Mouse (Mus musculus) urinary bladder, postnatal 4 days (tissue): ENCODE measurements at regions not wholly inside any gene's neighbourhood (a gene's known extent, or its start where the extent isn't known, plus 50 kb on each side); places are given as distances from the start of the nearest gene placed in this dataset.

Source experiments
- DNase-seq, 2 experiments: peaks; one replicate each; pipeline ENCODE4 v3.0.0; 2021 to 2022; ENCODE audit warnings: low spot score in 2 of 2

DNA sequence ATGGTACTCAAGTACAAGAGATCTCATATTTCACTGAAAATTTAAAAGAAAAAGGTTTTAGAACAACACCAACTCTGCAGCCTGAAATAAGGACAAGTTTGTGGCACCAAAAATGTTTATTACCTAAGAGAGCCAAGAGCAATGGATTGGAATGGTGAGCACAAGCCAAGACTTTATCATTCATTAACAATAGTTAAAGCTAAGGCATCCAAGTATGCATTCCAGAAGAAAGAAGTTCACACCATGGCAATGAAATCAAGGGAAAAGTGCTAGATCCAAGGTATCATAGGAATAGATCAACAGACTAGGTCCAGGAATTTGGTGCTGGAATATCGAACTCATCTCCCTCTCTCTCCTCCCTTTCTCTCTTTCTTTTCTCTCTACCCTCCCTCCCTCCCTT is 63.8 kb upstream of the P3h2 start:
- no peak for DNase-seq

DNA sequence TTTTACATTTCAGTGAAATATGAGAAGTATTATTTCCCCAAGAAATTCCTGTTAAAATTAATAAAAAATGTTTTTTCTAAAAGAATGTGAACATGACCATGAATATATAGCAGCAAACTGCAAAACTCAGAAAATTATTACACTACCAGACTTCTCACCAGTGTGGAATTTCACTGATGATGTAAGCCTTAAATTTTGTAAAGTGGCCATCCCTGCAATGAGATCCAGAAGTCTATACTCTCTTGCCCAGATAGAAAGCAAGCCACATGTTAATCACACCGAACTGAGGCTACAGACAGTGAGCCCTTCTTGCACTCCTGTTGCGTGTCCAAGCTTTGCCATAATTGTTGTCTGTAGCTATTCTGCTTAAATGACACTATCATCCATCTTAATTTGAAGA is 62.6 kb upstream of the P3h2 start:
- DNase-seq = no peak

DNA sequence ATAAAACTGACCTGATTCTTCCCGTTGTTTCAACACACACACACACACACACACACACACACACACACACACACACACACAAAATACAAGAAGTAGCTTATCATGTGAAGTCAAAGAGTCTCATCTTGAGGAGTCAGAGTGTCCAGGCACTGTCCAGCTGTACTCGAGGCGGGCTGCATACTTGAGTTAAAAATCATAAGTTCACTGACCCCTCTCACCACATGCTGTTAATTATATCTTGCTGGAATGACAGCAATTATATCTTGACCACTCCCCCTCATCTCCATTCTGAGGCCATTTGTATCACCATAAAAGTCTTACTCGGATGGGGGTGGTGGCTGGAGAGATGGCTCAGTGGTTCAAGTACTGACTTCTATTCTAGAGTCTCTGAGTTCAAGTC is 58.5 kb upstream of the P3h2 start:
- no peak for DNase-seq

DNA sequence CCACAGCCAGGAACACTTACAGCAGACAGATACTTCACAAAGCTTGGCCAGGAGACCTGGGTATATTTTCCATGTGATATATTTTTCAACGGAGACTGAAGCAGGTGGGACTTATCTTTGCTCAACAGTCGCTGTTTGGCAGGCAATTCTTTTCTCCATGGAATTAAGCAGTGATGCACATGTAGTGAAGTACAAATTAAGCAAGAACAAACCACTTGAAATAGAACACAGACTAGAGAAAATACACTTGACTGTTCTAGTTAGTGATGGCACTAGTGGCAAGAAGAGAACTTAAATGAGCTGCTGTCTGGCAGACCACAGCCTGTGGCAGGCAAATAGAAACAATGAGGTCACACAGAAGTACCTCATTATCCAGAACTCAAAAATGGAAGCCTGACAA is 57.8 kb upstream of the P3h2 start:
- DNase-seq = no peak

DNA sequence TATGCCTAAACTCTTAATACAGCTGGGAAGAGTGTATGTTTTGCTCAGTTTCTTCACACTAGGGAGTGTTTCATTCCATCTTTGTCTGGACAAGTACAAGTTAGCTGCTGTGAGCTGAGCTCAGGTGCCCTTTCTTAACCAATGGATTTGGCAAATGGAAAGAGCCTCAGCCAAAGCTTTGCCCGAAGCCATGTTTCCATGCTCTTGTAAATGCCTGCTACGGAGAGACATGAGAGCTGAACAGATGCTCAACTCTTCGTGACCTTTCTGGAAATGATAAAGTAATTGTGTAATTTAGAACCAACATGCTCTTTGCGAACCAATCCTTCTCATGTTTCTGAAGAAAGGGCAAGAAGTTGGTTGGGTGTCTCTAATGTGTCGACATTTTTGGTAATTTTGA is 52.0 kb upstream of the P3h2 start:
- no peak for DNase-seq
